Mouse (Mus musculus) neural tube, embryonic 14.5 days (tissue): Measurements from ENCODE around the gene Iqcf3. TPM values are rescaled to one million over a fixed set of nuclear protein-coding genes. Genes with fewer than 3 reads are reported as not detected.

Experiments
- ATAC-seq: fragments of 200-750 bp; cut with Nextera tagmentation; 2 replicates; pipeline ENCODE4 v1.8.0; 2017; ENCODE audit warnings: low read depth, mild to moderate bottlenecking, moderate TSS enrichment, moderate library complexity
- H3K27ac ChIP-seq: fragments of 300-500 bp; sonication (generic); 2 replicates; pipeline ENCODE4 v1.5.1; 2014; ENCODE audit warnings: low read depth, mild to moderate bottlenecking, control low read depth, low read length, moderate library complexity, mixed read lengths
- H3K27me3 ChIP-seq: fragments of 300-500 bp; sonication (generic); 2 replicates; pipeline ENCODE4 v1.6.1; 2014; ENCODE audit warnings: low read length; ENCODE audit not compliant: control insufficient read depth, insufficient read depth
- H3K36me3 ChIP-seq: fragments of 300-500 bp; sonication (generic); 2 replicates; pipeline ENCODE4 v1.6.1; 2014; ENCODE audit warnings: low read length, mixed read lengths; ENCODE audit not compliant: control insufficient read depth, insufficient read depth
- H3K4me1 ChIP-seq: fragments of 300-500 bp; sonication (generic); 2 replicates; pipeline ENCODE4 v1.6.1; 2014; ENCODE audit warnings: low read length; ENCODE audit not compliant: control insufficient read depth, insufficient read depth
- H3K4me2 ChIP-seq: fragments of 300-500 bp; sonication (generic); 2 replicates; pipeline ENCODE4 v1.6.1; 2014; ENCODE audit warnings: mild to moderate bottlenecking, low read depth, low read length, control low read depth
- H3K4me3 ChIP-seq: fragments of 300-500 bp; sonication (generic); 2 replicates; pipeline ENCODE4 v1.5.1; 2014; ENCODE audit warnings: low read depth, low read length, control low read depth, mixed read lengths
- H3K9ac ChIP-seq: fragments of 300-500 bp; sonication (generic); replicated peaks from 2 replicates; pipeline ENCODE4 v1.6.1; 2014; ENCODE audit warnings: low read depth, mild to moderate bottlenecking, control low read depth, low read length, mixed read lengths
- H3K9me3 ChIP-seq: fragments of 300-500 bp; sonication (generic); 2 replicates; pipeline ENCODE4 v1.6.1; 2016; ENCODE audit warnings: low read length; ENCODE audit not compliant: control insufficient read depth
- WGBS: fragments of 180-500 bp; shearing (Covaris S2); extraction: QIAGEN DNeasy Blood & Tissue Kit; methylation state at CpG from one replicate; pipeline ENCODE4 v1.1.7; 2014; 5-methylcytosine and 5-hydroxymethylcytosine counted together
- polyA plus RNA-seq: library from polyadenylated mRNA; unstranded; fragments of >200 nt; fragmentation: Nextera tagmentation; extraction: Ambion mirVana; gene quantifications from 2 replicates; pipeline ENCODE4 v1.2.1, GENCODE M21; 2014

Gene Iqcf3
- polyA plus RNA-seq, 1 experiment from 2014 or later, result not detected

DNA sequence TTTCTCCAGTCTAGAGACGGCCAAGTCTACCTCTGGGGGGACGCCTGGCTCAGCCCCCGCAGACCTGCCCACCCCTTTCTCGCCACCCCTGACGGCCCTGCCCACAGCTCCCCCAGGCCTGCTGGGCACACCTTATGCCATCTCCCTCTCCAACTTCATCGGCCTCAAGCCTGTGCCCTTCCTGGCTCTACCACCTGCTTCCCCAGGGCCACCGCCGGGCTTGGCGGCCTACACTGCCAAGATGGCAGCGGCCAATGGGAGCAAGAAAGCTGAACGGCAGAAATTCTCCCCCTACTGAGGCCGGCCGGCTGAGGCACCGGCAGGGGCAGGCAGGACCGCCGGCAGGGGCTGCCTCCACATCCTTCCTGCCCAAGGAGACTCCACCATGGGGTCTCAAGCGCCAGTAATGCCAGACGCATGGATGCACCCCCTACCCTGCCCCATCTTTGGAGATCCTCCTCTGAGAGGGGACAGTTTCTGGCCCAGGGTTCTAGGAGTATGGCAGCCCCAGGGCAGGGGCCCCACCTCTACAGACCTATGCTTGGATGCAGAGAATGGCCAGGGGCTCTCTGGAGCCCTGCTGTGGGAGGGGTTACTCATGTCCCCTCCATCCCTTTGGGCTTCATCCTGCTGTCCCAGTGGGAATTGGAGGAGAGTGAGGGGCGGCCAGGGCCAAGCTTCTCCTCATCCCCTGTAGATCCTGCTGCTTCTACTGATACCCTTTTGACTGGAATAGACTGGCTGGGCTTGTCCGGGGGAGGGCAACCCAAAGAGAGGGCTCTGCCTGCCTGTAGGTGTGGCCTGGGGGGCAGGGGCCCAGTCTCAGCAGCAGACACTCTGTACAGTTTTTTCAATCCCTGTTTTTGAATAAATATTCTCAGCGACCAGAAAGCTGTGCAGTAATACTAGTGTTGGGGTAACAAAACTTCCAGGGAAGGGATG, 98.0 kb downstream of the Iqcf3 start:
- no peak overlapping the region for H3K4me2 ChIP-seq
- H3K27ac ChIP-seq, result no peak overlapping the region
- WGBS, result 78% methylated on average over 21 of the region's 21 CpGs
- no peak overlapping the region for H3K9ac ChIP-seq
- H3K9me3 ChIP-seq, result no peaks in the 10 kb centered on the region
- H3K4me3 ChIP-seq, result no peak overlapping the region
- H3K36me3 ChIP-seq, result peaks cover 40% of the 10 kb centered on the region
- ATAC-seq, result no peak
- no peaks in the 10 kb centered on the region for H3K27me3 ChIP-seq
- H3K4me1 ChIP-seq, result peaks cover 24% of the 10 kb centered on the region

DNA sequence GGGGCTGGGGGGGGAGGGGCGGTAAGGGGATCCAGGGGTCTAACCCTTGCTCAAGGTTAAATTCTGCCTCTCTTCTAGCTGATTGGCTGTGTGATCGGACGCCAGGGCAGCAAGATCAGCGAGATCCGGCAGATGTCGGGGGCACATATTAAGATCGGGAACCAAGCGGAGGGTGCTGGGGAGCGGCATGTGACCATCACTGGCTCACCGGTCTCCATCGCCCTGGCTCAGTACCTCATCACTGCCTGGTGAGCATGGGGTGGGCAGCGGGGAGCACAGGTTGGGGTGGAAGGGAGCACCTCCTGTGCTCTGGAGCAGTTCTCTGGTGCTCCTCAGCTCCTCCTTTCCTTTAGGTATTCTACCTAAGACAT, 99.0 kb downstream of the Iqcf3 start:
- no peak overlapping the region for H3K27ac ChIP-seq
- 93% methylated on average over 12 of the region's 12 CpGs for WGBS
- peaks cover 30% of the 10 kb centered on the region for H3K4me1 ChIP-seq
- no peaks in the 10 kb centered on the region for H3K27me3 ChIP-seq
- H3K36me3 ChIP-seq, result peaks cover 41% of the 10 kb centered on the region
- H3K4me3 ChIP-seq, result no peak overlapping the region
- no peak overlapping the region for H3K4me2 ChIP-seq
- no peak overlapping the region for H3K9ac ChIP-seq
- H3K9me3 ChIP-seq, result no peaks in the 10 kb centered on the region
- no peak for ATAC-seq

DNA sequence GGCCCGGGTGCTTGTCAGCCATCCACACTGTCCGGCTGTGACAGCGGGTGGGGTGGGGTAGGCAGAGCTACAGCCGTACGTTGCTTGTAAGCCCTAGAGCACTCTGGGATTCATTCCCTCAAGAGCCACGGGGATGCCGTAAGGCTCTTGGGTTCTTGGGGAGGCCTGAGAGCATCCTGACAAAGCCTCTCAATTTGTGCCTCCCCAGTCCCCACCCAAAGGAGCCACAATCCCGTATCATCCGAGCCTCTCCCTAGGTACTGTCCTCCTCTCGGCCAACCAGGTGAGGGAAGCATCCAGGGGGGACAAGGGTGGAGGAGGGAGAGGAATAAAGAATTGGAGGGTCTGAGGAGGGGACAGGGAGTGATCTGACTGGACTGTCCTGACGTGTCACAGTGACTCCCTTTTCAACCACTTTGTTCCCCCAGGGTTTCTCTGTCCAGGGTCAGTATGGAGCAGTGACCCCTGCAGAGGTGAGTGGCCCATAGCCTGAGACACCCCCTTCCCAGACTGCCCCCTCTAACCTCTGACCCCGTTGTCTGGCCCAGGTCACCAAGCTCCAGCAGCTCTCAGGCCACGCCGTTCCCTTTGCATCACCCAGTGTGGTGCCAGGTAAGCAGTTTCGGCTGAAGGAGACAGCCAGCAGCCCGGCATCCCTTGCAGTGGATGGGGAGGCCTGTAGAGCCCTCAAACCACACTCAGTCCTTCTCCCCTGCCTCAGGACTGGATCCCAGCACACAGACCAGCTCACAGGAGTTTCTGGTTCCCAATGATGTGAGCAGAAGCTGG, 99.6 kb downstream of the Iqcf3 start:
- Histone ChIP-seq H3K27me3 (no peaks in the 10 kb centered on the region), H3K27ac (no peak overlapping the region), H3K9ac (no peak overlapping the region), H3K9me3 (no peaks in the 10 kb centered on the region), H3K4me3 (no peak overlapping the region), H3K4me1 (peaks cover 36% of the 10 kb centered on the region), H3K36me3 (peaks cover 41% of the 10 kb centered on the region), H3K4me2 (no peak overlapping the region)
- no peak for ATAC-seq
- 87% methylated on average over 16 of the region's 16 CpGs for WGBS

DNA sequence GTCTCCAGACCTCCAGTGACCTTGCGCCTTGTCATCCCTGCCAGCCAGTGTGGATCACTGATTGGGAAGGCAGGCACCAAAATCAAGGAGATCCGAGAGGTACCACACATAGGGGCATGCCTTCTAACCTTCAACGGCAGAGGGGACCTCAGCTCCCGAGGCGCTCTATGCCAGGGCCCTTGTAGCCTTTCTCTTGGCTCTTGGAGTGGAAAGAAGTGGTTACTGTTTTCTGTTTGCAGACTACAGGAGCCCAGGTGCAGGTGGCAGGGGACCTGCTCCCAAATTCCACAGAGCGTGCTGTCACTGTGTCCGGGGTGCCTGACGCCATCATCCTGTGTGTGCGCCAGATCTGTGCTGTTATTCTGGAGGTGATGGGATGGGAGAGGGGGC, 100.4 kb downstream of the Iqcf3 start:
- H3K4me2 ChIP-seq, result no peak overlapping the region
- H3K27me3 ChIP-seq, result no peaks in the 10 kb centered on the region
- H3K27ac ChIP-seq, result no peak overlapping the region
- H3K4me3 ChIP-seq, result no peak overlapping the region
- 93% methylated on average over 9 of the region's 9 CpGs for WGBS
- no peak overlapping the region for H3K9ac ChIP-seq
- peaks cover 41% of the 10 kb centered on the region for H3K36me3 ChIP-seq
- peaks cover 43% of the 10 kb centered on the region for H3K4me1 ChIP-seq
- no peak for ATAC-seq
- no peaks in the 10 kb centered on the region for H3K9me3 ChIP-seq

GRCm38 (mm10) chr9:106460401-106461025, 100.9 kb downstream of the Iqcf3 start:
- Histone ChIP-seq H3K4me2 (no peak overlapping the region), H3K27ac (no peak overlapping the region), H3K9me3 (no peaks in the 10 kb centered on the region), H3K36me3 (peaks cover 41% of the 10 kb centered on the region), H3K4me3 (no peak overlapping the region), H3K9ac (no peak overlapping the region), H3K4me1 (peaks cover 43% of the 10 kb centered on the region), H3K27me3 (no peaks in the 10 kb centered on the region)
- 75% methylated on average over 18 of the region's 18 CpGs for WGBS
- ATAC-seq, result no peak

- WGBS, result 82% methylated on average over 15 of the region's 15 CpGs
- H3K36me3 ChIP-seq, result peaks cover 41% of the 10 kb centered on the region
- ATAC-seq, result no peak
These were observed 101.5 kb downstream of the Iqcf3 start for GRCm38 (mm10) chr9:106459946-106460345.

GRCm38 (mm10) chr9:106457920-106458319, 103.5 kb downstream of the Iqcf3 start:
- H3K4me1 ChIP-seq, result peaks cover 38% of the 10 kb centered on the region
- H3K27me3 ChIP-seq, result no peaks in the 10 kb centered on the region
- H3K4me3 ChIP-seq, result no peak overlapping the region
- H3K9me3 ChIP-seq, result no peaks in the 10 kb centered on the region
- no peak overlapping the region for H3K9ac ChIP-seq
- WGBS, result 33% methylated on average over 5 of the region's 5 CpGs
- ATAC-seq, result no peak
- H3K36me3 ChIP-seq, result peaks cover 26% of the 10 kb centered on the region
- H3K27ac ChIP-seq, result no peak overlapping the region
- no peak overlapping the region for H3K4me2 ChIP-seq

More at GRCm38 (mm10) chr9:106459946-106460345, 101.5 kb downstream of the Iqcf3 start:
- Histone ChIP-seq H3K4me3 (no peak overlapping the region), H3K9me3 (no peaks in the 10 kb centered on the region), H3K4me2 (no peak overlapping the region), H3K9ac (no peak overlapping the region), H3K4me1 (peaks cover 46% of the 10 kb centered on the region), H3K27me3 (no peaks in the 10 kb centered on the region), H3K27ac (no peak overlapping the region)

DNA sequence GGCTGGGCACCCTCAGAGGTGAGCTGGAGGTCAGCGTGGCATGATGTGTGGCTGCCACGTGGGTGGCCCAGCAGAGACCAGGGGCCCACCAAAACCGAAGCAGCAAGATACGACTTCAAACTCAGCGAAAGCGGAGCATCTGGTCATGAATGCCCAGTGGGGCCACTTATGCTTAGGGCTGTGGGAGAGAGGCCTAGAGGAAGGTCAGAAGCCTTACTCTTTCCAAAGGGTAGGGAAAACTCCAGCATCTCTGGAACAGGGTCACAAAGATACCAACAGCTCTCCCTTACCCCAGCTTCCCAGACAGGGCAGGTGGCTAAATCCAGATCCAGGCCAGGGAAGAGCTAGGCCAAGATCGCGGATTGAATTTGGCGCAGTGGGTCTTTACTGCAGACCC, 104.3 kb downstream of the Iqcf3 start:
- H3K27me3 ChIP-seq, result no peaks in the 10 kb centered on the region
- H3K4me3 ChIP-seq, result peak overlapping the region; percentile 23
- peak overlapping the region; percentile 92 for H3K9ac ChIP-seq
- peak overlapping the region; percentile 91 for H3K4me2 ChIP-seq
- H3K9me3 ChIP-seq, result no peaks in the 10 kb centered on the region
- no peak for ATAC-seq
- peak overlapping the region; percentile 34 for H3K27ac ChIP-seq
- H3K4me1 ChIP-seq, result peaks cover 45% of the 10 kb centered on the region
- 29% methylated on average over 9 of the region's 9 CpGs for WGBS
- H3K36me3 ChIP-seq, result peaks cover 21% of the 10 kb centered on the region
